In genomic region chr4:133865231-133865630, GRCm38 (mm10) we compare ENCODE assay signal across 11 mouse cellular contexts. TPM values are rescaled to one million over a fixed set of nuclear protein-coding genes. Genes with fewer than 3 reads are reported as not detected.
DNase-seq lines count a peak whose midpoint lies in the region; ATAC-seq and TF ChIP-seq lines count a peak whose summit lies in the region.
"Had no signal": no experiment of that assay in that cellular context is flagged by ENCODE, and none has a peak within 500 bp of the region (broad histone marks: within the 10 kb centered on the region; RNA-seq: fewer than 3 reads in every experiment).

No protein-coding gene starts in this region.

- H3K9me3 ChIP-seq in kidney, embryonic 14.5 days (ENCODE audit: control insufficient read depth, low read length), result no peaks in the 10 kb centered on the region
- H3K9me3 ChIP-seq in limb, embryonic 11.5 days (ENCODE audit: control insufficient read depth, low read length), result no peaks in the 10 kb centered on the region
- H3K9me3 ChIP-seq: lung, embryonic 15.5 days; neural tube, embryonic 13.5 days had no signal

- H3K36me3 ChIP-seq in kidney, embryonic 14.5 days (ENCODE audit: control insufficient read depth, insufficient read depth, low read length), result peaks cover 35% of the 10 kb centered on the region
- H3K36me3 ChIP-seq in limb, embryonic 11.5 days (ENCODE audit: control insufficient read depth, insufficient read depth, low read length), result peaks cover 6% of the 10 kb centered on the region; the same call in 1 of the 2 replicates

- no peak overlapping the region for H3K4me2 ChIP-seq in kidney, embryonic 14.5 days (replicated peaks; ENCODE audit: low read depth, low read length)
- no peak overlapping the region for H3K4me2 ChIP-seq in limb, embryonic 11.5 days (ENCODE audit: low read depth, severe bottlenecking)
- H3K4me2 ChIP-seq: heart, embryonic 11.5 days; lung, embryonic 15.5 days; neural tube, embryonic 13.5 days had no signal

- no peaks in the 10 kb centered on the region for H3K27me3 ChIP-seq in kidney, embryonic 14.5 days (ENCODE audit: control insufficient read depth, insufficient read depth, low read length)
- no peaks in the 10 kb centered on the region for H3K27me3 ChIP-seq in limb, embryonic 11.5 days (ENCODE audit: control insufficient read depth, insufficient read depth, low read length)
- H3K27me3 ChIP-seq: lung, embryonic 15.5 days; neural tube, embryonic 13.5 days had no signal

- TF ChIP-seq POLR2A in cortical plate, adult 2 months (IDR thresholded peaks at IDR 0.05; ENCODE audit: extremely low read depth, insufficient read depth, low read length), result no peak

- peaks cover 22% of the 10 kb centered on the region; the same call in 1 of the 2 replicates for H3K4me1 ChIP-seq in kidney, embryonic 14.5 days (ENCODE audit: control insufficient read depth, insufficient read depth, low read length)
- H3K4me1 ChIP-seq in cortical plate, adult 2 months (ENCODE audit: control insufficient read depth, insufficient read depth, low read length), result no peaks in the 10 kb centered on the region
- H3K4me1 ChIP-seq in limb, embryonic 11.5 days (ENCODE audit: control insufficient read depth, insufficient read depth, low read length), result no peaks in the 10 kb centered on the region
- H3K4me1 ChIP-seq: lung, embryonic 15.5 days had no signal

- H3K9ac ChIP-seq in kidney, embryonic 14.5 days (ENCODE audit: low read depth, low read length), result peak overlapping the region; percentile 14; the same call in 1 of the 2 replicates
- peak overlapping the region; percentile 30; the same call in 1 of the 2 replicates for H3K9ac ChIP-seq in limb, embryonic 11.5 days (ENCODE audit: low read length)
- H3K9ac ChIP-seq: lung, embryonic 15.5 days; neural tube, embryonic 13.5 days had no signal

- no peak for ATAC-seq in kidney, embryonic 14.5 days (ENCODE audit: low FRiP score, low TSS enrichment)
- no peak for ATAC-seq in limb, embryonic 11.5 days (ENCODE audit: insufficient number of reproducible peaks, low FRiP score, low TSS enrichment, low read depth)

- H3K4me3 ChIP-seq in kidney, embryonic 14.5 days (ENCODE audit: low read length), result no peak overlapping the region
- no peak overlapping the region for H3K4me3 ChIP-seq in cortical plate, adult 2 months (ENCODE audit: insufficient read depth, low read length)
- no peak overlapping the region for H3K4me3 ChIP-seq in limb, embryonic 11.5 days (ENCODE audit: low read depth, low read length)
- H3K4me3 ChIP-seq: lung, embryonic 15.5 days; neural tube, embryonic 13.5 days had no signal

- WGBS in kidney, embryonic 14.5 days, result 48% methylated on average over 5 of the region's 5 CpGs
- WGBS in limb, embryonic 11.5 days, result 91% methylated on average over 5 of the region's 5 CpGs

- TF ChIP-seq CTCF in cortical plate, adult 2 months (IDR thresholded peaks at IDR 0.05; ENCODE audit: extremely low read depth, insufficient read depth, low read length), result no peak

- peak; percentile 28 for DNase-seq in adrenal gland, postnatal 10 days
- DNase-seq in adrenal gland, postnatal 4 days (ENCODE audit: low spot score in 2 of 2), result no peak
- no peak for DNase-seq in kidney, postnatal 36 days
- no peak for DNase-seq in limb, embryonic 11.5 days (ENCODE audit: low spot score)
- DNase-seq in c-Kit-positive CD71-positive TER-119-positive erythroid progenitor cells, embryonic 14.5 days (ENCODE audit: low spot score), result no peak
- no peak for DNase-seq in cerebellum, postnatal 10 days

- peak overlapping the region; percentile 79 for H3K27ac ChIP-seq in kidney, embryonic 14.5 days (ENCODE audit: low read depth, low read length)
- H3K27ac ChIP-seq in cortical plate, adult 2 months (ENCODE audit: insufficient read depth, low read length), result peak overlapping the region; percentile 60; the same call in 1 of the 2 replicates
- no peak overlapping the region for H3K27ac ChIP-seq in limb, embryonic 11.5 days (replicated peaks; ENCODE audit: low read depth, low read length)
- H3K27ac ChIP-seq: lung, embryonic 15.5 days had no signal

RNA-seq across cellular contexts. Expression of gene Rps6ka1, which starts 22.4 kb away (rescaled TPM):
- 10 to 100 TPM; 19.6 to 19.9 TPM for total RNA-seq in adrenal gland, postnatal 10 days (2021)
- 10 to 100 TPM; 29.5 to 31.0 TPM for total RNA-seq in adrenal gland, postnatal 4 days (2021)
- polyA plus RNA-seq in kidney, embryonic 14.5 days (2014; fragmentation: Nextera tagmentation; extraction: Ambion mirVana), result 29.6 and 49.8 TPM in 2 replicates
- polyA plus RNA-seq in cortical plate, adult 2 months (2012; rRNA removed), result 13.2 and 13.3 TPM in 2 replicates
- 47.6 and 48.9 TPM in 2 replicates for polyA plus RNA-seq in limb, embryonic 11.5 days (2014; fragmentation: Nextera tagmentation; extraction: Ambion mirVana)
